Comparison of ENCODE assay signal across 22 mouse cellular contexts in the genomic region with DNA sequence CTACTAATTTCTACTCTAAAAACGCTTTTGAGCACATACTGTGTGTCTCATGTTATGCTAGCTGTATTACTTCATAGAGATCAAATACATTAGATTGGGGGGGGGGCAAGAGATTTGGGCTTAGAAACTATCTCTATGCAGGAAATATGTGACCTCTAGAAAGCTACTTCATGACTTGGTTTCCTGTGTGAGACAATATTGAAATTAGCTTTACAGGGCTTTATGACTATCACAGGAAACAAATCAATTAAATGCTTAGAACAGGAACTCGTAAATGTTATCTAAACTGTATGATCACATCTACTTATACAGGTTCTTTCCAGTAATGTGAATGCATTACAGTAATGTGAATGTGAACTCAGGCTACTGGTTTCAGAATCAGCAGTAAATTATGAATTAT. TPM values are rescaled to one million over a fixed set of nuclear protein-coding genes. Genes with fewer than 3 reads are reported as not detected.
"Had no signal": no experiment of that assay in that cellular context is flagged by ENCODE, and none has a peak within 500 bp of the region (broad histone marks: within the 10 kb centered on the region; RNA-seq: fewer than 3 reads in every experiment).

No protein-coding gene starts in this region.

- H3K9me3 ChIP-seq: midbrain, embryonic 10.5 days; midbrain, embryonic 12.5 days; neural tube, embryonic 13.5 days; neural tube, embryonic 15.5 days had no signal

- H3K36me3 ChIP-seq: midbrain, embryonic 10.5 days; midbrain, embryonic 12.5 days; neural tube, embryonic 13.5 days; neural tube, embryonic 15.5 days had no signal

- H3K4me3 ChIP-seq: midbrain, embryonic 10.5 days; midbrain, embryonic 12.5 days; myocyte; neural tube, embryonic 13.5 days; neural tube, embryonic 15.5 days had no signal

- H3K4me1 ChIP-seq: midbrain, embryonic 10.5 days; midbrain, embryonic 12.5 days; neural tube, embryonic 13.5 days; neural tube, embryonic 15.5 days had no signal

- ATAC-seq: midbrain, embryonic 16.5 days had no signal

- H3K9ac ChIP-seq: lung, embryonic 14.5 days; midbrain, embryonic 12.5 days; neural tube, embryonic 13.5 days; neural tube, embryonic 15.5 days had no signal

- H3K4me2 ChIP-seq: lung, embryonic 14.5 days; midbrain, embryonic 12.5 days; neural tube, embryonic 13.5 days; neural tube, embryonic 15.5 days had no signal

- H3K27me3 ChIP-seq: midbrain, embryonic 12.5 days; neural tube, embryonic 13.5 days; neural tube, embryonic 15.5 days had no signal

- DNase-seq: lung, adult 18-20 months; lung, embryonic 14.5 days; lung, postnatal 10 days; lung, postnatal 4 days; midbrain, embryonic 14.5 days; retina, postnatal 1 day; right cerebral cortex, adult 18-20 months; right cerebral cortex, postnatal 25 days; right cerebral cortex, postnatal 4 days; spleen, adult 18-20 months; thymus, adult 18-20 months; thymus, postnatal 14 days; thymus, postnatal 4 days had no signal

- H3K27ac ChIP-seq: midbrain, embryonic 10.5 days; midbrain, embryonic 12.5 days; neural tube, embryonic 13.5 days; neural tube, embryonic 15.5 days had no signal

RNA-seq across cellular contexts. Expression of a gene that starts 15.3 kb away (rescaled TPM):
- polyA plus RNA-seq: midbrain, embryonic 10.5 days; midbrain, embryonic 12.5 days; midbrain, embryonic 14.5 days had no signal

RNA-seq across cellular contexts. Expression of a gene that starts 49.7 kb away (rescaled TPM):
- total RNA-seq: megakaryocyte, adult 5-6 weeks; megakaryocyte-erythroid progenitor cell, adult 5-6 weeks had no signal
- polyA plus RNA-seq: midbrain, embryonic 10.5 days; midbrain, embryonic 12.5 days; midbrain, embryonic 14.5 days; midbrain, embryonic 16.5 days; neural tube, embryonic 11.5 days; neural tube, embryonic 13.5 days; neural tube, embryonic 15.5 days had no signal
